Mouse (Mus musculus) CH12.LX (cell line): ENCODE measurements around the gene Zfp3. TPM values are rescaled to one million over a fixed set of nuclear protein-coding genes. Genes with fewer than 3 reads are reported as not detected.

Source experiments
- DNase-seq: peaks from one replicate; pipeline ENCODE4 v3.0.0-alpha.2; 2013; ENCODE audit errors: extremely low read depth
- H3K27ac ChIP-seq: 2 replicates; pipeline ENCODE4 v1.5.1; 2012; ENCODE audit warnings: low read depth, mild to moderate bottlenecking, control low read depth, moderate library complexity; ENCODE audit not compliant: insufficient read depth
- H3K27me3 ChIP-seq: replicated peaks from 2 replicates; pipeline ENCODE3; 2012; ENCODE audit warnings: inconsistent platforms
- H3K36me3 ChIP-seq, 2 experiments: replicated peaks in 1 of 2; 2 replicates each; pipeline versions ENCODE3 to v1.6.1; 2012; ENCODE audit warnings: inconsistent platforms in 1 of 2, low read length in 1 of 2, mild to moderate bottlenecking in 1 of 2, mixed read lengths in 1 of 2, moderate library complexity in 1 of 2; ENCODE audit not compliant: control insufficient read depth in 1 of 2, insufficient read depth in 1 of 2
- H3K4me1 ChIP-seq, 2 experiments: 2 replicates each; pipeline ENCODE4 v1.6.1; 2012; ENCODE audit warnings: inconsistent platforms in 1 of 2, moderate library complexity in 1 of 2; ENCODE audit not compliant: insufficient read depth in 2 of 2, control insufficient read depth in 1 of 2
- H3K4me2 ChIP-seq: 2 replicates; pipeline ENCODE4 v1.6.1; 2012; ENCODE audit warnings: low read depth, mild to moderate bottlenecking, control low read depth; ENCODE audit not compliant: poor library complexity, insufficient read depth, severe bottlenecking
- H3K4me3 ChIP-seq, 3 experiments: fragments of 150-350 bp in 1 of 3; sonication (generic) in 1 of 3; replicated peaks in 1 of 3; 2 replicates each; pipeline versions ENCODE3 to v1.5.1; 2011 to 2012; ENCODE audit warnings: low read depth in 2 of 3, low read length in 2 of 3, mild to moderate bottlenecking in 2 of 3, moderate library complexity in 2 of 3, control low read depth in 1 of 3, improper control_type of control experiment in 1 of 3, inconsistent platforms in 1 of 3, mixed read lengths in 1 of 3; ENCODE audit not compliant: poor library complexity in 1 of 3
- H3K79me2 ChIP-seq: replicated peaks from 2 replicates; pipeline ENCODE4 v1.6.1; 2012; ENCODE audit warnings: mild to moderate bottlenecking, moderate library complexity; ENCODE audit not compliant: control insufficient read depth, poor library complexity, insufficient read depth, severe bottlenecking; ENCODE audit errors: extremely low read depth
- H3K9ac ChIP-seq: 2 replicates; pipeline ENCODE4 v1.6.1; 2012; ENCODE audit warnings: low read depth, mild to moderate bottlenecking, control low read depth, moderate library complexity; ENCODE audit not compliant: insufficient read depth
- H3K9me3 ChIP-seq: replicated peaks from 2 replicates; pipeline ENCODE3; 2012; ENCODE audit warnings: low read length, inconsistent platforms, mixed read lengths
- CHD1 ChIP-seq: IDR thresholded peaks from 2 replicates; pipeline ENCODE4 v1.6.1; 2012; ENCODE audit warnings: low read depth, low read length, improper control_type of control experiment, inconsistent platforms
- E2F4 ChIP-seq: IDR thresholded peaks from 2 replicates; pipeline ENCODE4 v1.6.1; 2011; ENCODE audit warnings: low read depth, low read length, improper control_type of control experiment; ENCODE audit not compliant: insufficient replicate concordance
- EP300 ChIP-seq: IDR thresholded peaks from 2 replicates; pipeline ENCODE4 v1.6.1; 2011; ENCODE audit warnings: low read length, improper control_type of control experiment
- ETS1 ChIP-seq: conservative IDR thresholded peaks from 2 replicates; pipeline ENCODE4 v1.6.1; 2012; ENCODE audit warnings: low read depth, mild to moderate bottlenecking, inconsistent platforms, low read length, improper control_type of control experiment, moderate library complexity
- GABPA ChIP-seq: IDR thresholded peaks from 2 replicates; pipeline ENCODE4 v1.6.1; 2012; ENCODE audit warnings: low read depth, low read length, improper control_type of control experiment, inconsistent platforms; ENCODE audit not compliant: insufficient replicate concordance
- JUN ChIP-seq: IDR thresholded peaks from 2 replicates; pipeline ENCODE4 v1.6.1; 2011; ENCODE audit warnings: low read depth, mild to moderate bottlenecking, low read length, improper control_type of control experiment, moderate library complexity; ENCODE audit not compliant: insufficient read depth
- MAFK ChIP-seq: IDR thresholded peaks from 2 replicates; pipeline ENCODE4 v1.6.1; 2011; ENCODE audit warnings: low read length, improper control_type of control experiment; ENCODE audit not compliant: insufficient replicate concordance
- MAX ChIP-seq: IDR thresholded peaks from 2 replicates; pipeline ENCODE4 v1.6.1; 2011; ENCODE audit warnings: low read length, improper control_type of control experiment
- MAZ ChIP-seq: IDR thresholded peaks from 2 replicates; pipeline ENCODE4 v1.6.1; 2012; ENCODE audit warnings: low read depth, mild to moderate bottlenecking, inconsistent platforms, low read length, improper control_type of control experiment, moderate library complexity
- MEF2A ChIP-seq: IDR thresholded peaks from 2 replicates; pipeline ENCODE4 v1.6.1; 2014; ENCODE audit warnings: low read depth, mild to moderate bottlenecking, inconsistent platforms, low read length, improper control_type of control experiment, borderline replicate concordance
- MYC ChIP-seq: IDR thresholded peaks from 2 replicates; pipeline ENCODE4 v1.6.1; 2011; ENCODE audit warnings: low read depth, mild to moderate bottlenecking, improper control_type of control experiment, low read length
- NELFE ChIP-seq: IDR thresholded peaks from 2 replicates; pipeline ENCODE4 v1.6.1; 2011; ENCODE audit warnings: low read depth, low read length, improper control_type of control experiment
- NRF1 ChIP-seq: IDR thresholded peaks from 2 replicates; pipeline ENCODE4 v1.6.1; 2014; ENCODE audit warnings: low read depth, mild to moderate bottlenecking, inconsistent platforms, low read length, improper control_type of control experiment, moderate library complexity
- RAD21 ChIP-seq: IDR thresholded peaks from 2 replicates; pipeline ENCODE4 v1.6.1; 2011; ENCODE audit warnings: low read depth, mild to moderate bottlenecking, low read length, improper control_type of control experiment, moderate library complexity
- RCOR1 ChIP-seq: conservative IDR thresholded peaks from 2 replicates; pipeline ENCODE4 v1.6.1; 2012; ENCODE audit warnings: low read depth, mild to moderate bottlenecking, inconsistent platforms, low read length, improper control_type of control experiment
- SIN3A ChIP-seq: IDR thresholded peaks from 2 replicates; pipeline ENCODE4 v1.6.1; 2012; ENCODE audit warnings: low read length, improper control_type of control experiment, inconsistent platforms
- SMC3 ChIP-seq: IDR thresholded peaks from 2 replicates; pipeline ENCODE4 v1.6.1; 2011; ENCODE audit warnings: low read depth, low read length, improper control_type of control experiment
- USF1 ChIP-seq: IDR thresholded peaks from 2 replicates; pipeline ENCODE4 v1.6.1; 2014; ENCODE audit warnings: low read depth, mild to moderate bottlenecking, inconsistent platforms, low read length, improper control_type of control experiment
- ZMIZ1 ChIP-seq: IDR thresholded peaks from 2 replicates; pipeline ENCODE4 v1.6.1; 2012; ENCODE audit warnings: low read depth, mild to moderate bottlenecking, inconsistent platforms, low read length, improper control_type of control experiment
- ZNF384 ChIP-seq: IDR thresholded peaks from 2 replicates; pipeline ENCODE4 v1.6.1; 2012; ENCODE audit warnings: low read depth, low read length, improper control_type of control experiment, inconsistent platforms
- dilution Hi-C: fragments of 300-500 bp; cut with MboI; formaldehyde crosslinking; loops from 2 replicates; pipeline ENCODE4 v1.14.3; 2020; ENCODE audit warnings: low sequenced_read_pairs; ENCODE audit not compliant: extremely low pct_unique_long_range_greater_than_20kb, extremely low pct_ligation_motif_present
- in situ Hi-C: fragments of 300-500 bp; cut with MboI; formaldehyde crosslinking; loops from 3 replicates; pipeline ENCODE4 v1.14.3; 2019; ENCODE audit warnings: low sequenced_read_pairs, low pct_ligation_motif_present, low pct_unique_long_range_greater_than_20kb, mixed read lengths
- polyA plus RNA-seq: library from polyadenylated mRNA; unstranded; fragments of >175 nt; gene quantifications from 2 replicates; pipeline ENCODE4 v1.2.1, GENCODE M21; 2012; ENCODE audit warnings: low read depth; ENCODE audit not compliant: insufficient read length
- total RNA-seq, 2 experiments: library from RNA; depleted of rRNA; stranded (reverse); fragments of 300-350 nt in 1 of 2; fragments of >200 nt in 1 of 2; gene quantifications; 2 replicates each; pipeline ENCODE4 v1.2.3; 2012 to 2014

Gene Zfp3
- total and polyA plus RNA-seq, 3 experiments: 1.7 to 3.5 (median 2.0) TPM

GRCm38 (mm10) chr11:70821728-70822591 lies 58.0 kb downstream of the Zfp3 start:
- Histone ChIP-seq H3K4me3 (no peak overlapping the region), H3K4me2 (no peak overlapping the region), H3K27me3 (peaks cover 6% of the 10 kb centered on the region), H3K36me3 (no peaks in the 10 kb centered on the region)
- in situ Hi-C loops: no loop called here
- no peak for DNase-seq
- no peak for TF ChIP-seq USF1
- TF ChIP-seq E2F4: no peak
- no peak for TF ChIP-seq GABPA
- TF ChIP-seq RAD21: no peak
- TF ChIP-seq ZNF384: no peak
- TF ChIP-seq MEF2A: no peak
- no peak for TF ChIP-seq MAX
- TF ChIP-seq NRF1: no peak
- TF ChIP-seq ZMIZ1: no peak
- no peak for TF ChIP-seq EP300
- TF ChIP-seq JUN: no peak
- no peak for TF ChIP-seq MYC
- TF ChIP-seq RCOR1: no peak
- no peak for TF ChIP-seq CHD1
- TF ChIP-seq SMC3: no peak
- TF ChIP-seq ETS1: no peak
- no peak for TF ChIP-seq MAZ
- TF ChIP-seq SIN3A: no peak
- TF ChIP-seq NELFE: no peak
- TF ChIP-seq MAFK: no peak
- TF ChIP-seq, all 38 proteins: peak for 0
- no peak overlapping the region for H3K27ac ChIP-seq
- H3K79me2 ChIP-seq: no peaks in the 10 kb centered on the region
- no peak overlapping the region for H3K9ac ChIP-seq
- dilution Hi-C loops: no loop called here
- H3K4me1 ChIP-seq: peaks cover 0 to 8% of the 10 kb centered on the region in 2 experiments; a peak in 3 of 4 replicates
- H3K9me3 ChIP-seq: peaks cover 6% of the 10 kb centered on the region

Other genes with a start within 250 kb of the Zfp3 start
Only the 20 nearest of the 23 such genes appear.
- gene Psmb6, start 238.8 kb upstream of the Zfp3 start, total RNA-seq (2012; rRNA removed): 921 and 922 TPM in 2 replicates
- 749 and 831 TPM in 2 replicates for gene Psmb6, start 238.8 kb upstream of the Zfp3 start, total RNA-seq (2014; rRNA removed)
- gene Psmb6, start 238.8 kb upstream of the Zfp3 start, polyA plus RNA-seq: 779 and 831 TPM in 2 replicates
- not detected in 2 replicates for gene Gm40193, start 231.3 kb upstream of the Zfp3 start, total RNA-seq (2012; rRNA removed)
- gene Gm40193, start 231.3 kb upstream of the Zfp3 start, total RNA-seq (2014; rRNA removed): not detected in 2 replicates
- gene Gm40193, start 231.3 kb upstream of the Zfp3 start, polyA plus RNA-seq: not detected in 2 replicates
- gene Pld2, start 224.1 kb upstream of the Zfp3 start, total RNA-seq (2012; rRNA removed): 4.0 and 4.8 TPM in 2 replicates
- 3.1 and 3.4 TPM in 2 replicates for gene Pld2, start 224.1 kb upstream of the Zfp3 start, total RNA-seq (2014; rRNA removed)
- gene Pld2, start 224.1 kb upstream of the Zfp3 start, polyA plus RNA-seq: 6.6 and 6.7 TPM in 2 replicates
- gene Mink1, start 201.3 kb upstream of the Zfp3 start, total RNA-seq (2012; rRNA removed): 24.3 and 31.2 TPM in 2 replicates
- gene Mink1, start 201.3 kb upstream of the Zfp3 start, total RNA-seq (2014; rRNA removed): 11.6 and 15.0 TPM in 2 replicates
- gene Mink1, start 201.3 kb upstream of the Zfp3 start, polyA plus RNA-seq: 79.8 and 82.8 TPM in 2 replicates
- 0.17 TPM in 1 of 2 replicates, not detected in the other for gene 4930544D05Rik, start 148.4 kb upstream of the Zfp3 start, total RNA-seq (2012; rRNA removed)
- not detected in 2 replicates for gene 4930544D05Rik, start 148.4 kb upstream of the Zfp3 start, total RNA-seq (2014; rRNA removed)
- gene 4930544D05Rik, start 148.4 kb upstream of the Zfp3 start, polyA plus RNA-seq: not detected in 2 replicates
- not detected in 2 replicates for gene Chrne, start 145.0 kb upstream of the Zfp3 start, total RNA-seq (2012; rRNA removed)
- not detected in 2 replicates for gene Chrne, start 145.0 kb upstream of the Zfp3 start, total RNA-seq (2014; rRNA removed)
- gene Chrne, start 145.0 kb upstream of the Zfp3 start, polyA plus RNA-seq: not detected in 2 replicates
- gene Gp1ba, start 125.1 kb upstream of the Zfp3 start, total RNA-seq (2012; rRNA removed): 0.25 TPM in 2 replicates
- not detected in 2 replicates for gene Gp1ba, start 125.1 kb upstream of the Zfp3 start, total RNA-seq (2014; rRNA removed)
- 0.84 and 1.1 TPM in 2 replicates for gene Gp1ba, start 125.1 kb upstream of the Zfp3 start, polyA plus RNA-seq
- gene Rnf167, start 117.0 kb upstream of the Zfp3 start, total RNA-seq (2012; rRNA removed): 23.5 and 24.0 TPM in 2 replicates
- gene Rnf167, start 117.0 kb upstream of the Zfp3 start, total RNA-seq (2014; rRNA removed): 24.1 and 25.5 TPM in 2 replicates
- gene Rnf167, start 117.0 kb upstream of the Zfp3 start, polyA plus RNA-seq: 28.0 and 31.7 TPM in 2 replicates
- gene Slc25a11, start 116.7 kb upstream of the Zfp3 start, total RNA-seq (2012; rRNA removed): 96.9 and 99.0 TPM in 2 replicates
- 121 and 135 TPM in 2 replicates for gene Slc25a11, start 116.7 kb upstream of the Zfp3 start, total RNA-seq (2014; rRNA removed)
- gene Slc25a11, start 116.7 kb upstream of the Zfp3 start, polyA plus RNA-seq: 127 and 132 TPM in 2 replicates
- gene Pfn1, start 109.6 kb upstream of the Zfp3 start, total RNA-seq (2012; rRNA removed): 1,045 and 1,143 TPM in 2 replicates
- 799 and 844 TPM in 2 replicates for gene Pfn1, start 109.6 kb upstream of the Zfp3 start, total RNA-seq (2014; rRNA removed)
- gene Pfn1, start 109.6 kb upstream of the Zfp3 start, polyA plus RNA-seq: 2,575 and 2,624 TPM in 2 replicates
- gene Eno3, start 107.0 kb upstream of the Zfp3 start, total RNA-seq (2012; rRNA removed): 11.0 and 11.2 TPM in 2 replicates
- 22.9 and 23.0 TPM in 2 replicates for gene Eno3, start 107.0 kb upstream of the Zfp3 start, total RNA-seq (2014; rRNA removed)
- 26.4 and 27.5 TPM in 2 replicates for gene Eno3, start 107.0 kb upstream of the Zfp3 start, polyA plus RNA-seq
- gene Spag7, start 94.8 kb upstream of the Zfp3 start, total RNA-seq (2012; rRNA removed): 96.3 and 105 TPM in 2 replicates
- 86.9 and 93.5 TPM in 2 replicates for gene Spag7, start 94.8 kb upstream of the Zfp3 start, total RNA-seq (2014; rRNA removed)
- 120 and 161 TPM in 2 replicates for gene Spag7, start 94.8 kb upstream of the Zfp3 start, polyA plus RNA-seq
- gene Camta2, start 76.1 kb upstream of the Zfp3 start, total RNA-seq (2012; rRNA removed): 4.0 and 4.9 TPM in 2 replicates
- 0.70 and 1.0 TPM in 2 replicates for gene Camta2, start 76.1 kb upstream of the Zfp3 start, total RNA-seq (2014; rRNA removed)
- gene Camta2, start 76.1 kb upstream of the Zfp3 start, polyA plus RNA-seq: 13.3 and 17.0 TPM in 2 replicates
- 1.3 and 1.7 TPM in 2 replicates for gene Inca1, start 64.1 kb upstream of the Zfp3 start, total RNA-seq (2012; rRNA removed)
- gene Inca1, start 64.1 kb upstream of the Zfp3 start, total RNA-seq (2014; rRNA removed): 1.9 and 3.4 TPM in 2 replicates
- 3.8 and 4.4 TPM in 2 replicates for gene Inca1, start 64.1 kb upstream of the Zfp3 start, polyA plus RNA-seq
- 36.9 and 38.0 TPM in 2 replicates for gene Kif1c, start 63.7 kb upstream of the Zfp3 start, total RNA-seq (2012; rRNA removed)
- gene Kif1c, start 63.7 kb upstream of the Zfp3 start, total RNA-seq (2014; rRNA removed): 11.0 and 11.6 TPM in 2 replicates
- 31.7 and 32.3 TPM in 2 replicates for gene Kif1c, start 63.7 kb upstream of the Zfp3 start, polyA plus RNA-seq
- 0.17 and 0.30 TPM in 2 replicates for gene Scimp, start 48.4 kb downstream of the Zfp3 start, total RNA-seq (2012; rRNA removed)
- 0.21 and 1.2 TPM in 2 replicates for gene Scimp, start 48.4 kb downstream of the Zfp3 start, total RNA-seq (2014; rRNA removed)
- gene Scimp, start 48.4 kb downstream of the Zfp3 start, polyA plus RNA-seq: 0.53 and 0.79 TPM in 2 replicates
- gene Rabep1, start 80.6 kb downstream of the Zfp3 start, total RNA-seq (2012; rRNA removed): 22.3 and 23.8 TPM in 2 replicates
- 26.1 and 33.4 TPM in 2 replicates for gene Rabep1, start 80.6 kb downstream of the Zfp3 start, total RNA-seq (2014; rRNA removed)
- gene Rabep1, start 80.6 kb downstream of the Zfp3 start, polyA plus RNA-seq: 28.3 and 34.7 TPM in 2 replicates
- 125 and 132 TPM in 2 replicates for gene Nup88, start 205.8 kb downstream of the Zfp3 start, total RNA-seq (2012; rRNA removed)
- gene Nup88, start 205.8 kb downstream of the Zfp3 start, total RNA-seq (2014; rRNA removed): 208 and 220 TPM in 2 replicates
- gene Nup88, start 205.8 kb downstream of the Zfp3 start, polyA plus RNA-seq: 171 and 193 TPM in 2 replicates
- 72.7 and 80.6 TPM in 2 replicates for gene Rpain, start 206.0 kb downstream of the Zfp3 start, total RNA-seq (2012; rRNA removed)
- 64.6 and 69.8 TPM in 2 replicates for gene Rpain, start 206.0 kb downstream of the Zfp3 start, total RNA-seq (2014; rRNA removed)
- 50.0 and 54.1 TPM in 2 replicates for gene Rpain, start 206.0 kb downstream of the Zfp3 start, polyA plus RNA-seq
- 150 and 190 TPM in 2 replicates for gene C1qbp, start 218.8 kb downstream of the Zfp3 start, total RNA-seq (2012; rRNA removed)
- gene C1qbp, start 218.8 kb downstream of the Zfp3 start, total RNA-seq (2014; rRNA removed): 298 and 320 TPM in 2 replicates
- gene C1qbp, start 218.8 kb downstream of the Zfp3 start, polyA plus RNA-seq: 903 and 917 TPM in 2 replicates